Mouse (Mus musculus): ENCODE measurements around the gene Map2k6. TPM values are rescaled to one million over a fixed set of nuclear protein-coding genes. Genes with fewer than 3 reads are reported as not detected.

Map2k6 gene
- polyA plus RNA-seq, 1 experiment = 12.5 TPM

- 91% methylated on average over 2 of the region's 2 CpGs for WGBS
- no peaks in the 10 kb centered on the region for H3K4me1 ChIP-seq (ENCODE audit: control insufficient read depth, insufficient read depth, low read length)
- no peak overlapping the region for H3K4me3 ChIP-seq (replicated peaks; ENCODE audit: insufficient read depth, low read depth, low read length)
- H3K27me3 ChIP-seq (ENCODE audit: control insufficient read depth, insufficient read depth, low read length) = no peaks in the 10 kb centered on the region
- TF ChIP-seq POLR2A (IDR thresholded peaks at IDR 0.05; ENCODE audit: borderline replicate concordance, insufficient read depth, low read length) (no peak), CTCF (IDR thresholded peaks at IDR 0.05; ENCODE audit: borderline replicate concordance, insufficient read depth, low read depth, low read length) (no peak)
- H3K27ac ChIP-seq (ENCODE audit: insufficient read depth, low read length) = no peak overlapping the region
- no peak for DNase-seq
These were observed 124.0 kb downstream of the Map2k6 start for GRCm38 (mm10) chr11:110522906-110523305.

GRCm38 (mm10) chr11:110526156-110526555 is 127.2 kb downstream of the Map2k6 start:
- no peak for DNase-seq
- TF ChIP-seq POLR2A (IDR thresholded peaks at IDR 0.05; ENCODE audit: borderline replicate concordance, insufficient read depth, low read length) (no peak), CTCF (IDR thresholded peaks at IDR 0.05; ENCODE audit: borderline replicate concordance, insufficient read depth, low read depth, low read length) (no peak)

GRCm38 (mm10) chr11:110531087-110531486 is 132.2 kb downstream of the Map2k6 start:
- 84% methylated on average over 7 of the region's 7 CpGs for WGBS
- Histone ChIP-seq H3K4me1 (ENCODE audit: control insufficient read depth, insufficient read depth, low read length) (no peaks in the 10 kb centered on the region), H3K27me3 (ENCODE audit: control insufficient read depth, insufficient read depth, low read length) (no peaks in the 10 kb centered on the region), H3K27ac (ENCODE audit: insufficient read depth, low read length) (no peak overlapping the region), H3K4me3 (replicated peaks; ENCODE audit: insufficient read depth, low read depth, low read length) (no peak overlapping the region)
- no peak for TF ChIP-seq POLR2A (IDR thresholded peaks at IDR 0.05; ENCODE audit: borderline replicate concordance, insufficient read depth, low read length)
- no peak for TF ChIP-seq CTCF (IDR thresholded peaks at IDR 0.05; ENCODE audit: borderline replicate concordance, insufficient read depth, low read depth, low read length)
- DNase-seq = no peak

More at GRCm38 (mm10) chr11:110526156-110526555, 127.2 kb downstream of the Map2k6 start:
- Histone ChIP-seq H3K27me3 (ENCODE audit: control insufficient read depth, insufficient read depth, low read length) (no peaks in the 10 kb centered on the region), H3K4me3 (replicated peaks; ENCODE audit: insufficient read depth, low read depth, low read length) (no peak overlapping the region), H3K4me1 (ENCODE audit: control insufficient read depth, insufficient read depth, low read length) (no peaks in the 10 kb centered on the region), H3K27ac (ENCODE audit: insufficient read depth, low read length) (no peak overlapping the region)
- 96% methylated on average over 4 of the region's 4 CpGs for WGBS

GRCm38 (mm10) chr11:110534856-110535255 is 135.9 kb downstream of the Map2k6 start:
- 73% methylated on average over 4 of the region's 4 CpGs for WGBS
- no peak overlapping the region for H3K27ac ChIP-seq (ENCODE audit: insufficient read depth, low read length)
- TF ChIP-seq CTCF (IDR thresholded peaks at IDR 0.05; ENCODE audit: borderline replicate concordance, insufficient read depth, low read depth, low read length) = no peak
- no peak for TF ChIP-seq POLR2A (IDR thresholded peaks at IDR 0.05; ENCODE audit: borderline replicate concordance, insufficient read depth, low read length)

GRCm38 (mm10) chr11:110536533-110536932 is 137.6 kb downstream of the Map2k6 start:
- TF ChIP-seq CTCF (IDR thresholded peaks at IDR 0.05; ENCODE audit: borderline replicate concordance, insufficient read depth, low read depth, low read length) = no peak
- no peak for TF ChIP-seq POLR2A (IDR thresholded peaks at IDR 0.05; ENCODE audit: borderline replicate concordance, insufficient read depth, low read length)
- 97% methylated on average over 2 of the region's 2 CpGs for WGBS
- DNase-seq = no peak

More at GRCm38 (mm10) chr11:110534856-110535255, 135.9 kb downstream of the Map2k6 start:
- Histone ChIP-seq H3K27me3 (ENCODE audit: control insufficient read depth, insufficient read depth, low read length) (no peaks in the 10 kb centered on the region), H3K4me1 (ENCODE audit: control insufficient read depth, insufficient read depth, low read length) (no peaks in the 10 kb centered on the region), H3K4me3 (replicated peaks; ENCODE audit: insufficient read depth, low read depth, low read length) (no peak overlapping the region)
- DNase-seq = no peak

GRCm38 (mm10) chr11:110537602-110538001 is 138.7 kb downstream of the Map2k6 start:
- no peak for TF ChIP-seq POLR2A (IDR thresholded peaks at IDR 0.05; ENCODE audit: borderline replicate concordance, insufficient read depth, low read length)
- TF ChIP-seq CTCF (IDR thresholded peaks at IDR 0.05; ENCODE audit: borderline replicate concordance, insufficient read depth, low read depth, low read length) = peak; percentile 70
- no peak overlapping the region for H3K4me3 ChIP-seq (replicated peaks; ENCODE audit: insufficient read depth, low read depth, low read length)

More at GRCm38 (mm10) chr11:110536533-110536932, 137.6 kb downstream of the Map2k6 start:
- Histone ChIP-seq H3K27me3 (ENCODE audit: control insufficient read depth, insufficient read depth, low read length) (no peaks in the 10 kb centered on the region), H3K4me3 (replicated peaks; ENCODE audit: insufficient read depth, low read depth, low read length) (no peak overlapping the region), H3K4me1 (ENCODE audit: control insufficient read depth, insufficient read depth, low read length) (no peaks in the 10 kb centered on the region), H3K27ac (ENCODE audit: insufficient read depth, low read length) (no peak overlapping the region)

GRCm38 (mm10) chr11:110538206-110538605 is 139.3 kb downstream of the Map2k6 start:
- Histone ChIP-seq H3K27ac (ENCODE audit: insufficient read depth, low read length) (no peak overlapping the region), H3K27me3 (ENCODE audit: control insufficient read depth, insufficient read depth, low read length) (no peaks in the 10 kb centered on the region), H3K4me1 (ENCODE audit: control insufficient read depth, insufficient read depth, low read length) (no peaks in the 10 kb centered on the region), H3K4me3 (replicated peaks; ENCODE audit: insufficient read depth, low read depth, low read length) (no peak overlapping the region)
- 82% methylated on average over 10 of the region's 10 CpGs for WGBS
- no peak for DNase-seq
- TF ChIP-seq POLR2A (IDR thresholded peaks at IDR 0.05; ENCODE audit: borderline replicate concordance, insufficient read depth, low read length) (no peak), CTCF (IDR thresholded peaks at IDR 0.05; ENCODE audit: borderline replicate concordance, insufficient read depth, low read depth, low read length) (no peak)

More at GRCm38 (mm10) chr11:110537602-110538001, 138.7 kb downstream of the Map2k6 start:
- WGBS = 4% methylated on average over 15 of the region's 15 CpGs
- peak; percentile 53 to 61 for DNase-seq
- Histone ChIP-seq H3K4me1 (ENCODE audit: control insufficient read depth, insufficient read depth, low read length) (no peaks in the 10 kb centered on the region), H3K27ac (ENCODE audit: insufficient read depth, low read length) (no peak overlapping the region), H3K27me3 (ENCODE audit: control insufficient read depth, insufficient read depth, low read length) (no peaks in the 10 kb centered on the region)

GRCm38 (mm10) chr11:110541933-110542332 is 143.0 kb downstream of the Map2k6 start:
- no peak for TF ChIP-seq CTCF (IDR thresholded peaks at IDR 0.05; ENCODE audit: borderline replicate concordance, insufficient read depth, low read depth, low read length)
- no peak for TF ChIP-seq POLR2A (IDR thresholded peaks at IDR 0.05; ENCODE audit: borderline replicate concordance, insufficient read depth, low read length)
- Histone ChIP-seq H3K27ac (ENCODE audit: insufficient read depth, low read length) (no peak overlapping the region), H3K4me1 (ENCODE audit: control insufficient read depth, insufficient read depth, low read length) (no peaks in the 10 kb centered on the region), H3K4me3 (replicated peaks; ENCODE audit: insufficient read depth, low read depth, low read length) (no peak overlapping the region), H3K27me3 (ENCODE audit: control insufficient read depth, insufficient read depth, low read length) (no peaks in the 10 kb centered on the region)
- DNase-seq = no peak
- WGBS = 90% methylated on average over 4 of the region's 4 CpGs

Measured in cerebellum, adult 2 months (tissue).